Mouse (Mus musculus) hindbrain, postnatal 0 days (tissue): ENCODE results near the gene Ankrd63. TPM values are rescaled to one million over a fixed set of nuclear protein-coding genes. Genes with fewer than 3 reads are reported as not detected.

Experiments
- ATAC-seq: fragments of 200-750 bp; cut with Nextera tagmentation; 2 replicates; pipeline ENCODE4 v1.8.0; 2017; ENCODE audit warnings: mild to moderate bottlenecking, moderate TSS enrichment, moderate library complexity
- DNase-seq: peaks from one replicate; pipeline ENCODE4 v3.0.0-alpha.2; 2015; ENCODE audit warnings: low spot score
- H3K27ac ChIP-seq: fragments of 300-500 bp; sonication (generic); 2 replicates; pipeline ENCODE4 v1.5.1; 2014; ENCODE audit warnings: mild to moderate bottlenecking
- H3K27me3 ChIP-seq: fragments of 300-500 bp; sonication (generic); 2 replicates; pipeline ENCODE4 v1.6.1; 2014; ENCODE audit warnings: low read length, mixed read lengths; ENCODE audit not compliant: insufficient read depth
- H3K36me3 ChIP-seq: fragments of 300-500 bp; sonication (generic); 2 replicates; pipeline ENCODE4 v1.6.1; 2014; ENCODE audit warnings: low read length, mixed read lengths; ENCODE audit not compliant: insufficient read depth
- H3K4me1 ChIP-seq: fragments of 300-500 bp; sonication (generic); 2 replicates; pipeline ENCODE4 v1.6.1; 2014; ENCODE audit warnings: antibody characterized with exemption, low read length, mixed read lengths; ENCODE audit not compliant: insufficient read depth
- H3K4me2 ChIP-seq: fragments of 300-500 bp; sonication (generic); 2 replicates; pipeline ENCODE4 v1.6.1; 2014; ENCODE audit warnings: low read depth, mild to moderate bottlenecking, low read length, moderate library complexity, mixed read lengths
- H3K4me3 ChIP-seq: fragments of 300-500 bp; sonication (generic); 2 replicates; pipeline ENCODE4 v1.5.1; 2014; ENCODE audit warnings: low read length
- H3K9ac ChIP-seq: fragments of 300-500 bp; sonication (generic); replicated peaks from 2 replicates; pipeline ENCODE4 v1.6.1; 2014; ENCODE audit warnings: mild to moderate bottlenecking, low read length, moderate library complexity, mixed read lengths
- H3K9me3 ChIP-seq: fragments of 300-500 bp; sonication (generic); 2 replicates; pipeline ENCODE4 v1.6.1; 2016; ENCODE audit warnings: low read length, mixed read lengths
- CTCF ChIP-seq: IDR thresholded peaks from 2 replicates; pipeline ENCODE4 v1.5.1; 2016; ENCODE audit warnings: antibody characterized with exemption, control low read depth, low read depth
- WGBS: fragments of 180-500 bp; shearing (Covaris S2); extraction: QIAGEN DNeasy Blood & Tissue Kit; methylation state at CpG from one replicate; pipeline ENCODE4 v1.1.7; 2014; 5-methylcytosine and 5-hydroxymethylcytosine counted together
- polyA plus RNA-seq: library from polyadenylated mRNA; unstranded; fragments of >200 nt; fragmentation: Nextera tagmentation; extraction: Ambion mirVana; gene quantifications from 2 replicates; pipeline ENCODE4 v1.2.1, GENCODE M21; 2015
- total RNA-seq: library from RNA; depleted of rRNA; stranded (reverse); fragments of >200 nt; gene quantifications from 2 replicates; pipeline ENCODE4 v1.2.3, GENCODE M21; 2014

Ankrd63 gene
- total and polyA plus RNA-seq, 2 experiments from 2014 or later: 0.08 TPM; not detected in 1

- no peaks in the 10 kb centered on the region for H3K36me3 ChIP-seq
- no peak overlapping the region for H3K4me2 ChIP-seq
- TF ChIP-seq CTCF: no peak
- no peak overlapping the region for H3K9ac ChIP-seq
- 47% methylated on average over 5 of the region's 5 CpGs for WGBS
- H3K4me1 ChIP-seq: no peaks in the 10 kb centered on the region
- no peaks in the 10 kb centered on the region for H3K9me3 ChIP-seq
- DNase-seq (peak; percentile 42), ATAC-seq (no peak; the same call in 1 of the 2 replicates)
- H3K27me3 ChIP-seq: no peaks in the 10 kb centered on the region
- H3K4me3 ChIP-seq: no peak overlapping the region
- no peak overlapping the region for H3K27ac ChIP-seq
These were observed 29.6 kb upstream of the Ankrd63 start for GRCm38 (mm10) chr2:118733341-118733740.

DNA sequence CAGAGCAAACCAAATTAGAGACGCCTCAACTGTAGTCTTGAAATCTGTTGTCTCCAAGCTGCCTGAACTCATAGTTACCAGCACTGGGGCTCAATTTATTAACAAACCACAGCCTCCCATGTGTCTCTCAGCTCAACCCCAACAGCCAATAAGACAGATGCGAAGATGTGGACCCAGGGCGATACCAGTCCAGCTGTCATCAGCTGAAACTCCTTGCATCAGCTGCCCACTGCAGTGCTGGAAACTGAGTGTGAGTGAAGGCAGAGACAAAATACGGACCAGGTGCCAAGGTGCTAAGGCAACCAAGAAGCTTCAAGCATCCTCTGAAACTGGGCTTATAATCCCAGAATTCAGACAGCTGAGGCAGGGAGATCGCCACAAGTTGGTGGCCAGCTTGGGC is 28.2 kb upstream of the Ankrd63 start:
- 79% methylated on average over 5 of the region's 5 CpGs for WGBS
- DNase-seq: no peak

DNA sequence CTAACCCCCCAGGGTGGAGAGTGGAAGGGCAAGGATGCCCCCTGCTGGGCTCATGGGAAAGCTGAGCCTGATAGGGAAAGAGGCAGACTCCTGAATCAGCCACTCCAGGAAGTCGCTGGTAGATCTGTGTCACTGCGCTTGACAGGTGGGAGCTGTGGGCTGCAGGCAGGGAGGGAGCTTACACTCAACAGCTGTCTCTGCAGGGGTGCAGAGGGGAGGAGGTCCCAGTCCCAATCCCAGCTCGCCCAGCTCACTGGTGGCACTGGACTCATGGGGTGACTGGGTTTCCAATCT is 26.8 kb upstream of the Ankrd63 start:
- DNase-seq (peak; percentile 58), ATAC-seq (0 out of 2 replicates have a peak, but pooled peaks have one; percentile 34)
- Histone ChIP-seq H3K36me3 (no peaks in the 10 kb centered on the region), H3K9ac (no peak overlapping the region), H3K27ac (no peak overlapping the region), H3K4me2 (no peak overlapping the region), H3K27me3 (no peaks in the 10 kb centered on the region), H3K4me1 (no peaks in the 10 kb centered on the region), H3K9me3 (no peaks in the 10 kb centered on the region), H3K4me3 (no peak overlapping the region)
- 18% methylated on average over 3 of the region's 3 CpGs for WGBS
- TF ChIP-seq CTCF: peak; percentile 67

More for the DNA sequence above, 28.2 kb upstream of the Ankrd63 start:
- Histone ChIP-seq H3K4me2 (no peak overlapping the region), H3K27me3 (no peaks in the 10 kb centered on the region), H3K9ac (no peak overlapping the region), H3K9me3 (no peaks in the 10 kb centered on the region), H3K4me3 (no peak overlapping the region), H3K4me1 (no peaks in the 10 kb centered on the region), H3K36me3 (no peaks in the 10 kb centered on the region), H3K27ac (no peak overlapping the region)
- no peak for ATAC-seq
- TF ChIP-seq CTCF: no peak

GRCm38 (mm10) chr2:118729816-118730621 is 26.3 kb upstream of the Ankrd63 start:
- Histone ChIP-seq H3K36me3 (no peaks in the 10 kb centered on the region), H3K9me3 (no peaks in the 10 kb centered on the region), H3K4me2 (no peak overlapping the region), H3K9ac (no peak overlapping the region), H3K27me3 (no peaks in the 10 kb centered on the region), H3K27ac (no peak overlapping the region), H3K4me1 (no peaks in the 10 kb centered on the region), H3K4me3 (no peak overlapping the region)
- DNase-seq (no peak), ATAC-seq (no peak)
- WGBS: 26% methylated on average over 8 of the region's 8 CpGs
- TF ChIP-seq CTCF: no peak

DNA sequence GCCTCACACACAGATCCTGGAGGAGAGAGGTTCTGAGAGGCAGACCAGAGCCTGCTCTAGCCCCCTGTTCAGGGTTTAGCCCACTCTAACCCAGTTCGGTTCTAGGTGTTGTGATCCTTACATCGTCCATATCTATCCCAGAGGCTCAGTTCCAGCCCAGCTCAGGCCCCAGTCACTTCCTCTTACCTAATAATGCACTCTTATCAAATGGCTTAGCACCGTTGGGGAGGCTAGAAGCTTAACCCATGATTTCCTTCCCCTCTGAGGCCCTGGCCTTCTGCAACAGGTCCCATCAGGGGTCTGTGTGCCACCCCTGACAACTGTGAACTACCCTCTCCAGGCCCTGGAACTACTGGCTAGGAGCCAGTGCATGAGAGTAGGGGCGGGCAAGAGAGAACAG is 25.4 kb upstream of the Ankrd63 start:
- ATAC-seq (no peak), DNase-seq (no peak)
- H3K27ac ChIP-seq: no peak overlapping the region
- H3K4me2 ChIP-seq: no peak overlapping the region
- no peak overlapping the region for H3K4me3 ChIP-seq
- H3K9ac ChIP-seq: no peak overlapping the region
- no peaks in the 10 kb centered on the region for H3K4me1 ChIP-seq
- no peaks in the 10 kb centered on the region for H3K36me3 ChIP-seq
- no peaks in the 10 kb centered on the region for H3K9me3 ChIP-seq
- 66% methylated on average over 4 of the region's 4 CpGs for WGBS
- TF ChIP-seq CTCF: no peak
- no peaks in the 10 kb centered on the region for H3K27me3 ChIP-seq

DNA sequence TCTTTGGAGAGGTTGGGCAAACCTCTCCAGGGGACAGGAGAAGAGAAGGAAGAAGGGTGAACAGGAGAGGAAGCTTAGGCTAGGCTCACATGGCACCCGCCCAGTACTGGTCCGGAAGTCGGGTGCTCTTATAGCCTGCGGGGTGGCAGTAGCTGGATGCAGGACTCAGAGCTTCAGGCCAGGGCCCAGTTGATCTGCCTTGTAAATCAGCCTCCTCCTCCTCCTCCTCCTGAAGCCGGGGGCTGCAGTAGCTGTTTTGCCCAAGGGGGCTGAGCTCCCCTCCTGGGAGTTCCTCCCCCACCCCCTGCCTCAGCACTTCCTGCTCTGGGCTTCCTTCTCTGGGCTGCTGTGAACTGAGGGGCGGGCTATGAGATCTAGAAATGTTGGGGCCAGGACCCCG is 24.6 kb upstream of the Ankrd63 start, which contains the start of gene Plcb2:
Gene Plcb2, minus strand, starts transcription at position 102 of the 400 bp plus-strand sequence.
- H3K27ac ChIP-seq: no peak within 1 kb of the TSS
- no peaks in the 10 kb centered on the region for H3K4me1 ChIP-seq
- no peaks in the 10 kb centered on the region for H3K9me3 ChIP-seq
- H3K9ac ChIP-seq: no peak within 1 kb of the TSS
- no peak for ATAC-seq
- TF ChIP-seq CTCF: no peak
- H3K4me3 ChIP-seq: no peak within 1 kb of the TSS
- no peaks in the 10 kb centered on the region for H3K27me3 ChIP-seq
- H3K4me2 ChIP-seq: no peak within 1 kb of the TSS
- 33% methylated on average over 6 of the region's 7 CpGs for WGBS
- no peaks in the 10 kb centered on the region for H3K36me3 ChIP-seq
- no peak for DNase-seq

DNA sequence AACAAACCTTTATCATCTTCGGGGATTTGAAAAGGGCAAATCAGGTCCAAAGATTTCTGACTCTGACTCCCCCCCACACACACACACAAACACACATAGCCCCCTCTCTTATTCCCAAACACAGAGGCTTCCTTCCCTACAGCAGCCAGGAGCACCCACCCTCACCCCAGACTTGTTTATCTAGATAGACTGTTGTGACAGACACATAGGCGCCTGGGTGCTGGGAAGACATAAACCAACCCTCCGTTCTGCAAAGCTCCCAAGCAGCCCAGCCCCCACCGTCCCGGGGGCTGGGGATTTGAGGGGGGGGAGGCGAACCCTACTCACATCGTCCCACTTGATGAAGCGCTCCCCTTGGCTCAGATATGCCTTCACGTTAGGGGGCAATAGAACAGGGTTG is 24.1 kb upstream of the Ankrd63 start:
- no peak for TF ChIP-seq CTCF
- DNase-seq (no peak), ATAC-seq (no peak)
- no peak overlapping the region for H3K9ac ChIP-seq
- no peaks in the 10 kb centered on the region for H3K4me1 ChIP-seq
- H3K27ac ChIP-seq: no peak overlapping the region
- no peaks in the 10 kb centered on the region for H3K27me3 ChIP-seq
- H3K4me3 ChIP-seq: no peak overlapping the region
- no peaks in the 10 kb centered on the region for H3K36me3 ChIP-seq
- 36% methylated on average over 9 of the region's 9 CpGs for WGBS
- no peaks in the 10 kb centered on the region for H3K9me3 ChIP-seq
- H3K4me2 ChIP-seq: no peak overlapping the region
